Mouse (Mus musculus) spleen, adult 2 months (tissue): ENCODE results near the gene Ntn1. TPM values are rescaled to one million over a fixed set of nuclear protein-coding genes. Genes with fewer than 3 reads are reported as not detected.
A peak's percentile ranks its signal among the peaks of the same experiment; 100 is the strongest.

Experiments
- DNase-seq, 2 experiments: peaks; one replicate each; pipeline versions ENCODE4 v3.0.0 to v3.0.0-alpha.2; 2012 to 2021; ENCODE audit warnings: low spot score in 2 of 2, low read depth in 1 of 2
- H3K27ac ChIP-seq: fragments of 200-500 bp; 2 replicates; pipeline ENCODE4 v1.5.1; 2012; ENCODE audit warnings: low read length, inconsistent platforms; ENCODE audit not compliant: insufficient read depth
- H3K27me3 ChIP-seq: fragments of 200-500 bp; 2 replicates; pipeline ENCODE4 v1.6.1; 2012; ENCODE audit warnings: mild to moderate bottlenecking, moderate library complexity, low read length, inconsistent platforms; ENCODE audit not compliant: control insufficient read depth, insufficient read depth
- H3K36me3 ChIP-seq: fragments of 200-500 bp; 2 replicates; pipeline ENCODE4 v1.6.1; 2012; ENCODE audit warnings: mild to moderate bottlenecking, low read length, inconsistent platforms; ENCODE audit not compliant: control insufficient read depth, insufficient read depth
- H3K4me1 ChIP-seq: fragments of 200-500 bp; 2 replicates; pipeline ENCODE4 v1.6.1; 2011; ENCODE audit warnings: inconsistent platforms; ENCODE audit not compliant: control insufficient read depth, insufficient read depth, insufficient read length
- H3K4me3 ChIP-seq: fragments of 200-500 bp; 2 replicates; pipeline ENCODE4 v1.5.1; 2011; ENCODE audit warnings: mild to moderate bottlenecking, inconsistent platforms; ENCODE audit not compliant: insufficient read depth, insufficient read length; ENCODE audit errors: extremely low read depth
- CTCF ChIP-seq: fragments of 200-500 bp; IDR thresholded peaks from 2 replicates; pipeline ENCODE4 v1.5.1; 2011; ENCODE audit warnings: mild to moderate bottlenecking, inconsistent platforms; ENCODE audit not compliant: insufficient read depth, insufficient read length, insufficient replicate concordance; ENCODE audit errors: extremely low read depth
- POLR2A ChIP-seq: fragments of 200-500 bp; IDR thresholded peaks from 2 replicates; pipeline ENCODE4 v1.6.1; 2011; ENCODE audit warnings: low read depth, low read length, inconsistent platforms
- WGBS: fragments of 180-500 bp; shearing (Covaris S2); methylation state at CpG from one replicate; pipeline ENCODE4 v1.1.7; 2018; 5-methylcytosine and 5-hydroxymethylcytosine counted together
- polyA plus RNA-seq: library from polyadenylated mRNA; depleted of rRNA; stranded (reverse); fragments of >200 nt; gene quantifications from 2 replicates; pipeline ENCODE4 v1.2.3, GENCODE M21; 2012

Gene Ntn1
- polyA plus RNA-seq, 1 experiment = 3.8 TPM

- Histone ChIP-seq H3K4me3 (no peak overlapping the region), H3K36me3 (no peaks in the 10 kb centered on the region), H3K27ac (no peak overlapping the region), H3K4me1 (peaks cover 17% of the 10 kb centered on the region), H3K27me3 (peaks cover 42% of the 10 kb centered on the region)
- WGBS = 85% methylated on average over 11 of the region's 11 CpGs
- no peak for DNase-seq
- no peak for TF ChIP-seq CTCF
- TF ChIP-seq POLR2A = no peak
These were observed 12.5 kb downstream of the Ntn1 start for GRCm38 (mm10) chr11:68387971-68388654.

GRCm38 (mm10) chr11:68387441-68387760 is 13.2 kb downstream of the Ntn1 start:
- Histone ChIP-seq H3K36me3 (no peaks in the 10 kb centered on the region), H3K27me3 (peaks cover 41% of the 10 kb centered on the region), H3K27ac (no peak overlapping the region), H3K4me1 (peaks cover 17% of the 10 kb centered on the region), H3K4me3 (peak overlapping the region; percentile 69; the same call in 1 of the 2 replicates)
- TF ChIP-seq POLR2A (no peak), CTCF (no peak)
- 76% methylated on average over 4 of the region's 4 CpGs for WGBS
- no peak for DNase-seq

- H3K27me3 ChIP-seq = peaks cover 43% of the 10 kb centered on the region
- no peak for DNase-seq
- TF ChIP-seq POLR2A = no peak
- no peak for TF ChIP-seq CTCF
- 2% methylated on average over 85 of the region's 90 CpGs for WGBS
- no peak overlapping the region for H3K27ac ChIP-seq
- peaks cover 17% of the 10 kb centered on the region for H3K4me1 ChIP-seq
- H3K36me3 ChIP-seq = no peaks in the 10 kb centered on the region
- H3K4me3 ChIP-seq = peak overlapping the region; percentile 69
These were observed 13.8 kb downstream of the Ntn1 start for GRCm38 (mm10) chr11:68386589-68387440.

DNA sequence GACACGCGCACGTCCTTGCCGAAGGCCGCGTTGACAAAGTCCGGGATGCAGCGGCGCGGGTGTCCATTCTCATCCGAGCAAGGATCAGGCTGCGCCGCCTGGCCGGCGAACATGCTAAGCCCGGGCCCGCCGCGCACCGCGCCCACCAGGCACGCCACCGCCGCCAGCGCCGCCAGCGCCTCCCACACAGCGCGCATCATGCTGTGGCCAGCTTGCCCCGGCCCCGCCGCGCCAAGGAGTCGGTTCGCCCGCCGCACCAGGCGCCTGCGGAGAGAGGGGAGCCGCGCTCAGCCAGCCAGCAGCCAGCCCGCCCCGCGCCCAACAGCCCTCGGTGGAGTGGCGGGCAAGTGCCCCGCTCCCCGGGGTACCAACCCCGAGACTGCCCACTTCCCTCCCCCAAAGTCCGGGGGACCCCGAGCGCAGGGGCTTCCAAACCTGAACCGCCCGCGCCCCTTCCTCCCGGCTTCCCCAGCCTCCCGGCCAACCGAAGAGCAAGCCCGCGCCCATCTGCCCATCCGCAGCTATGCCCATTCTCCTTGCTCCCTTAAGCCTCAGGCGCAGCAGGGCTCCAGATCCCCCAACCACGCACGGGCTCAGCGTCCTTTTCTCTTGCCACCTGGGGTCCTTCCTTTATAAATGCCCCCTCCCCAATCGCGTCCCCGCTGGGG is 14.6 kb downstream of the Ntn1 start:
- TF ChIP-seq CTCF (no peak), POLR2A (no peak)
- Histone ChIP-seq H3K4me3 (peak overlapping the region; percentile 69), H3K27ac (no peak overlapping the region), H3K4me1 (peaks cover 17% of the 10 kb centered on the region), H3K36me3 (no peaks in the 10 kb centered on the region), H3K27me3 (peaks cover 42% of the 10 kb centered on the region)
- no peak for DNase-seq
- 1% methylated on average over 62 of the region's 68 CpGs for WGBS

- WGBS = 3% methylated on average over 94 of the region's 94 CpGs
- Histone ChIP-seq H3K27me3 (peaks cover 36% of the 10 kb centered on the region), H3K27ac (no peak overlapping the region), H3K36me3 (no peaks in the 10 kb centered on the region), H3K4me1 (peaks cover 17% of the 10 kb centered on the region), H3K4me3 (peak overlapping the region; percentile 20; the same call in 1 of the 2 replicates)
- no peak for DNase-seq
- TF ChIP-seq POLR2A = no peak
- no peak for TF ChIP-seq CTCF
These were observed 15.4 kb downstream of the Ntn1 start for GRCm38 (mm10) chr11:68385021-68385821.

GRCm38 (mm10) chr11:68384592-68385020 is 16.0 kb downstream of the Ntn1 start:
- H3K4me1 ChIP-seq = peaks cover 17% of the 10 kb centered on the region
- H3K27ac ChIP-seq = no peak overlapping the region
- TF ChIP-seq CTCF = no peak
- TF ChIP-seq POLR2A = no peak
- peaks cover 36% of the 10 kb centered on the region for H3K27me3 ChIP-seq
- no peak for DNase-seq
- WGBS = 3% methylated on average over 27 of the region's 27 CpGs
- no peaks in the 10 kb centered on the region for H3K36me3 ChIP-seq
- no peak overlapping the region for H3K4me3 ChIP-seq
